Mouse (Mus musculus): ENCODE data around the gene Defa36. TPM values are rescaled to one million over a fixed set of nuclear protein-coding genes. Genes with fewer than 3 reads are reported as not detected.

The Defa36 gene
- not detected for polyA plus RNA-seq (2014; fragmentation: Illumina TruSeq; extraction: RNeasy Lipid Tissue Mini Kit (QIAGEN cat#74804); ENCODE audit: low read depth, low replicate concordance)

GRCm38 (mm10) chr8:21427111-21427510 lies at the start of gene Defa36:
Defa36 (plus strand) TSS chr8:21427411.

GRCm38 (mm10) chr8:21378215-21378614 lies 49.0 kb upstream of the Defa36 start, which contains the start of gene Defa2:
Defa2 (plus strand) TSS chr8:21378515.

GRCm38 (mm10) chr8:21391511-21391910 lies 35.7 kb upstream of the Defa36 start, which contains the start of gene Defa33:
Defa33 (plus strand) TSS chr8:21391811.

GRCm38 (mm10) chr8:21456460-21456859 lies 29.2 kb downstream of the Defa36 start, which contains the start of gene Gm7849:
Gm7849 (minus strand) TSS chr8:21456560.

Other genes starting within 250 kb of the Defa36 start
- gene Defa31, start 235.8 kb upstream of the Defa36 start, polyA plus RNA-seq (2014; fragmentation: Illumina TruSeq; extraction: RNeasy Lipid Tissue Mini Kit (QIAGEN cat#74804); ENCODE audit: low read depth, low replicate concordance) = not detected
- gene Gm15293, start 225.8 kb upstream of the Defa36 start, polyA plus RNA-seq (2014; fragmentation: Illumina TruSeq; extraction: RNeasy Lipid Tissue Mini Kit (QIAGEN cat#74804); ENCODE audit: low read depth, low replicate concordance) = not detected
- not detected for gene Gm15292, start 177.7 kb upstream of the Defa36 start, polyA plus RNA-seq (2014; fragmentation: Illumina TruSeq; extraction: RNeasy Lipid Tissue Mini Kit (QIAGEN cat#74804); ENCODE audit: low read depth, low replicate concordance)
- not detected for gene Defa27, start 111.9 kb upstream of the Defa36 start, polyA plus RNA-seq (2014; fragmentation: Illumina TruSeq; extraction: RNeasy Lipid Tissue Mini Kit (QIAGEN cat#74804); ENCODE audit: low read depth, low replicate concordance)
- not detected for gene Defa29, start 100.4 kb upstream of the Defa36 start, polyA plus RNA-seq (2014; fragmentation: Illumina TruSeq; extraction: RNeasy Lipid Tissue Mini Kit (QIAGEN cat#74804); ENCODE audit: low read depth, low replicate concordance)
- gene Defa2, start 48.9 kb upstream of the Defa36 start, polyA plus RNA-seq (2014; fragmentation: Illumina TruSeq; extraction: RNeasy Lipid Tissue Mini Kit (QIAGEN cat#74804); ENCODE audit: low read depth, low replicate concordance) = not detected
- gene Defa33, start 35.6 kb upstream of the Defa36 start, polyA plus RNA-seq (2014; fragmentation: Illumina TruSeq; extraction: RNeasy Lipid Tissue Mini Kit (QIAGEN cat#74804); ENCODE audit: low read depth, low replicate concordance) = not detected
- not detected for gene Gm7849, start 29.1 kb downstream of the Defa36 start, polyA plus RNA-seq (2014; fragmentation: Illumina TruSeq; extraction: RNeasy Lipid Tissue Mini Kit (QIAGEN cat#74804); ENCODE audit: low read depth, low replicate concordance)
- gene Defa20, start 81.8 kb downstream of the Defa36 start, polyA plus RNA-seq (2014; fragmentation: Illumina TruSeq; extraction: RNeasy Lipid Tissue Mini Kit (QIAGEN cat#74804); ENCODE audit: low read depth, low replicate concordance) = not detected
- not detected for gene Defa32, start 101.6 kb downstream of the Defa36 start, polyA plus RNA-seq (2014; fragmentation: Illumina TruSeq; extraction: RNeasy Lipid Tissue Mini Kit (QIAGEN cat#74804); ENCODE audit: low read depth, low replicate concordance)
- not detected for gene Defa37, start 138.0 kb downstream of the Defa36 start, polyA plus RNA-seq (2014; fragmentation: Illumina TruSeq; extraction: RNeasy Lipid Tissue Mini Kit (QIAGEN cat#74804); ENCODE audit: low read depth, low replicate concordance)
- not detected for gene Defa28, start 155.6 kb downstream of the Defa36 start, polyA plus RNA-seq (2014; fragmentation: Illumina TruSeq; extraction: RNeasy Lipid Tissue Mini Kit (QIAGEN cat#74804); ENCODE audit: low read depth, low replicate concordance)
- gene Gm7861, start 167.1 kb downstream of the Defa36 start, polyA plus RNA-seq (2014; fragmentation: Illumina TruSeq; extraction: RNeasy Lipid Tissue Mini Kit (QIAGEN cat#74804); ENCODE audit: low read depth, low replicate concordance) = not detected
- gene Defa26, start 190.8 kb downstream of the Defa36 start, polyA plus RNA-seq (2014; fragmentation: Illumina TruSeq; extraction: RNeasy Lipid Tissue Mini Kit (QIAGEN cat#74804); ENCODE audit: low read depth, low replicate concordance) = not detected
- 0.85 TPM for gene Defa17, start 228.4 kb downstream of the Defa36 start, polyA plus RNA-seq (2014; fragmentation: Illumina TruSeq; extraction: RNeasy Lipid Tissue Mini Kit (QIAGEN cat#74804); ENCODE audit: low read depth, low replicate concordance)
- not detected for gene Defa34, start 238.4 kb downstream of the Defa36 start, polyA plus RNA-seq (2014; fragmentation: Illumina TruSeq; extraction: RNeasy Lipid Tissue Mini Kit (QIAGEN cat#74804); ENCODE audit: low read depth, low replicate concordance)

Measured in testis, adult 10 weeks (tissue).